Mouse (Mus musculus): ENCODE data around the gene Dagla.
A peak's percentile ranks its signal among the peaks of the same experiment; 100 is the strongest.

Dagla gene

DNA sequence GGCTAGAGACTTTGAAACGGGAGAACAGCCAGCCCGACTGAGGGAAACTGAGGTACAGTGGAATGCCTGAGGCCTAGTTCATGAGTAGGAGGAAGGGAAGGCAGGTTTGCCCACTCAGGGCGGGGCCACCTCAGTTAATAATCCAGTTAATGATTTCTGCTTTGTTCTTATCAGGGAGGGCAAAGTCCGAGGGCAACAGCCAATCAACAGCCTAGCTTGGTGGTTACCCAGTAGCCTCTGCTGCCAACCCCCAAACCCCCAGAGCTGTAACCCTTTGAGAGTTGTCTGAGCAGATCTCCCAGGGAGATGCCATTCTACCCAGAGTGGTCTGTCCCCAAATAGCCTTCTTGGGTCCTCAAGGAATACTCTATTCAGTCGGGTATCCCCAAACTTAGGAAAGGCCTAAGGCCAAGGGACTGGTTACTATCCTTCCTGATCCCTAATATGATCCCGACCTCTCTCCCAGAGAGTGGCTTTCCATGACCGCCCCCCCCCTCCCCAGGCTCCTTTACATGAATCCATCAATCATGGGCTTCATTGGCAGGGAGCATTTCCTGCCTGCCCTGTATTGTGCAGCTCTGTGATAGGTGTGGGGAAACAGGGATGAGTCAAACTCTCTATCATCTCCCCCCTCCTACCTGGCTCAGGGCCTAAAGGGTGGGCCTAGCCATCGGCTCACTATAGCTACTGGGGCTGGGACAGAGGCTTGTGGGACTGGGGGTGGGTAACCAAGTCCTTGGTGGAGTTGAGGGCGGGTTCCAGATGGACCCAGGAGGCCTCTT lies 68.7 kb downstream of the Dagla start:
- DNase-seq, result peak; percentile 32 to 53

- no peak for DNase-seq
These were observed 72.2 kb downstream of the Dagla start for GRCm38 (mm10) chr19:10232327-10233017.

GRCm38 (mm10) chr19:10231871-10232270 lies 72.8 kb downstream of the Dagla start:
- no peak for DNase-seq

DNA sequence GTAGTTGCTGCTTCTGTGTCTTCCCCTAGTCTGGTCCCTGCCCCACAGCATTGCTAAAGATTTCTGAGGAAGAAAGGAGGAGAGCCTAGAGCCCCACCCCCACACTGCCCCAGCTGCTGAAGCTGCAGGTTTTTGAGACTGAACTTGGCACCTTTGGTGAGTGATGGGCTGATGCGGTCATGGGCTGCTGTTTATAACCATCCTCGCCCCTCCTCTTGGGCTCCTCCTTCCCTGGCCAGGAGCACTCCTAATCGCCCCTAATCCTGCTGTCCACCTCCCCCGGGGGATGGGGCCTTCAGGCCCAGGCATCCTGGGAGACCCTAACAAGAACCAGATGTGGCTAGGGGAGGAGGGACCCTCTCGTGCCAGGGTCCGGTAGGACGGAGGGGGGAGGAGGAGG lies 73.7 kb downstream of the Dagla start:
- peak; percentile 48 to 60 for DNase-seq

GRCm38 (mm10) chr19:10225767-10226166 lies 78.9 kb downstream of the Dagla start:
- peak; percentile 35 to 63 for DNase-seq

DNA sequence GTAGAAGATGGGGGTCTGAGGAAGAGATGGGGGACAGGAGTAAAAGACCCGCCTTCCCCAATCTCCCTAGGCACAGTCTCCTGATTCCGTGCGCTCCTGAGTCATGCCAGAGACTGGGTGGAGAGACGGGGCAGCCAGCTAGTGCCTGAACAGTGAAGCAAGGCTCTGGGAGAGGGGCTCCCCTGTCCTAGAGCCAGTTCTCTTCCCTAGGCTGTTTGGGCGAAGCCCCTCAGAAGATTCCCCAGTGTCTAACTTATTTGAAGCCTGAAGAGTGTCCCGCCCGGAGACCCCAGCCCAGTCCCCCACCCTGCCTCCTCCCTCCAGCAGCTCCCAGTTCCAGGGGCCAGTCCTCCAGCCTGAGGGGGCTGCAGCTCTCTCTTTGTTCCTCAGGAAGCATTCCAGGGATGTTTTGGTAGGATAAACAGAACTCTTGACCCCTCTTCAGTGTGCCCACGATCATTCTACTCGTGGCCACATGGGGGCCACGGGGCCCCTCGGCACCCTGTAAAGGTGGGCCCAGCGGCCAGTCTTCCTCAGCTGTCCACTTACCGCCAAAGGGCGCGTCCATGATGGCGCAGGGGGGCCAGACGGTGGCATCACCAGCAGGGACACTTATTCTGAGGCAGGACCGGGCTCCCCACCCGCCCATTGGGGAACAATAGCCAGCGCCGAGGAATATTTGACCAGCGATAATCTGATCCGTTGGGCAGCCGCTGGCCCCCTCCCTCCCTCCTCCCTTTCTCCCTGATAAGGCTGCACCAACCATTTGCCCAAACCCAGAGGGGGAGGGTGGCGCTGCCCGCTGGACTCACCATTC lies 79.8 kb downstream of the Dagla start:
- DNase-seq, result peak in 1 of 2 experiments; percentile 31

GRCm38 (mm10) chr19:10223561-10223960 lies 81.1 kb downstream of the Dagla start:
- DNase-seq, result no peak

DNA sequence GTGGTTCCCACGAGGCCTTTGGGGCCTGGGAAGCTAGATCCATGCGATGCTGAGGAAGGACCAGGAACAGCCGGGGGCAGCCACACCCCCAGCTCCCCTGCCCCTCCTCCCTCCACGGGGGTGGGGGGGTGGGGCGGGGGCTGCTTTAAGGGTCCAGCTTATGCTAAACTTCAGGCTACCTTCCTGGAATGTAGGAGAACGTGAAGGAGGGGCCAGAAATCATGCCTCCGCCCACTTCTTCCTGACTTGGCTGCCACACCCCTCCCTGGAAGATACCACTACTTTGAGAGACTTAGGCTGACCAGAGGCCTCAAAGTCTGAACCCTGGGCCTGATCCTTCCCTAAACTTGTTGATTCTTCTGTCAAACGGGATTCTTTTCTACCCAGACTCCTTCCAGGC lies 82.0 kb downstream of the Dagla start:
- no peak for DNase-seq

DNA sequence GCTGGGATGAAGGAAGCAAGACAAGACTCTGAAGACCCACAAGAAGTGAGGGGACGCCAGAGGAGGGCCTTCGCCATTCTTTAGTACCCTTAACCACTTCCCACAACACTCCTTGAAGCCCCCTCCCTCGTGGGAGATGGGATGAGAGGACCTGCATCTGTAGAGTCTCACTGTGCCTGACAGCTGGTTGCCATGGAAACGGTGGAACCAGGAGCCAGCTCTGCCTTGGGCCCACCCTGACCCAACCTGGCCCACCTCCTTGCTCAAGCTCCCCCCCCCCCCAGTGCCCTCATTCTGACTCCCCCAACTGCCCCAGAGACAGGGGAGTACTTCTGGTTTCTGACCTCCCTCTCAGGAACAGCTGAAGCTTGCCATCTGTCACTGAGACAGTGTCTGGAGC lies 83.1 kb downstream of the Dagla start:
- no peak for DNase-seq

DNA sequence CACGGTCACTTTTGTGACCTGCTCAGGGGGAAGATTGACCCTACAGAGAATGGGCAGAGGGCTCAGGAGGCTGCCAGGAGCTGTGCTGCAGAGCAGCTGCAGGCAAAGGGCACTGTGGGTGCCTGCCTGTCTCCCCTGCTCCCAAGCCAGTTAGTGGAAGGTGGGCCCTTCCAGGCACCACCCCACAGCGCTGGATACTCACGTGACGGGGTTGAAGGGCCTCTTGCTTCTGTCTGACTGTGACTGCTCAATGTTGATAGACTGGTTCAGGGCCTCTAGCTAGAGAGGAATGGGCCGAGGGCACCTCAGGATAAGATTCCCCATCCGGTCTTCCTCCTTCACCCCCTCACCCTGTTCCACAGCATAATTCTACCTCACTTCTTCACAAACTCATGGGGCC lies 85.1 kb downstream of the Dagla start:
- DNase-seq, result no peak

DNA sequence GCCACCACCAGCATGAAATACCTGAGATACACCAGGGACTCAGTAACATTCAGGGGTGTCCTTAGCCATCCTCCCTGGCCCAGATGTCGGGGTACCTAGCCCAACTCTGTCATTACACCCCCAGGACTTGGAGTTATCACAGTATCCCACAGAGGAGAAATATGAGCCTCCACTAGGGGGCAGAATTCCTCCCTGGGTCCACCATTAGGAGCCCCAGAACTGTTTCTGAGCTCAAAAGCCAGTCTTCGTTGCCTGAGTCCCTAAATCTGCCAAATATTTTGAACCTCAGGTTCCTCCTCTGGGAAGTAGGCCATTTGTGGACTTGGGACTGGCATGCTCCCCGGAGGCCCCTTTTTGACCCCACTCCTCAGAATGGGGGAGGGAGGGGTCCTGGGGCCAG lies 85.6 kb downstream of the Dagla start:
- DNase-seq, result peak; percentile 54 to 66

GRCm38 (mm10) chr19:10216101-10216500 lies 88.6 kb downstream of the Dagla start:
- no peak for DNase-seq

GRCm38 (mm10) chr19:10213796-10214471 lies 90.7 kb downstream of the Dagla start:
- no peak for DNase-seq

DNA sequence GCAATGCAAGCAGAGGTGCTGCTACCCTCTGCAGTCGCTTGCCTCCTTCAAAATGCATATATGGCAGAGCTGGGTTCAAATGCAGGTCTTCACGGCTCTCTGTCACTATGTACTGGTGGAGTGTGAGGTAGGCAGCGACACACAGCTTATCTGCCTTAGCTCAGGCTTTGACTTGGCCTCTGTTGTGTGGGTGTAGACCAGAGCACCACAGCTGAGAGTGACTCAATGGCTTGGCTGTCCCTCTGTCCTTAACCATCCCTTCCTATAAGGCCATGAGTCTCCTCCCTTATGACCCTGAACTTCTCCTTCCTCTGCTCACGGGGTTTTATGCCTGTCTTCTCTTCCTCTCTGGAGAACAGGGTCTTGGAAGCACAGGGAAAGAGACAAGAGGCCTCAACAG lies 93.8 kb downstream of the Dagla start:
- no peak for DNase-seq

DNA sequence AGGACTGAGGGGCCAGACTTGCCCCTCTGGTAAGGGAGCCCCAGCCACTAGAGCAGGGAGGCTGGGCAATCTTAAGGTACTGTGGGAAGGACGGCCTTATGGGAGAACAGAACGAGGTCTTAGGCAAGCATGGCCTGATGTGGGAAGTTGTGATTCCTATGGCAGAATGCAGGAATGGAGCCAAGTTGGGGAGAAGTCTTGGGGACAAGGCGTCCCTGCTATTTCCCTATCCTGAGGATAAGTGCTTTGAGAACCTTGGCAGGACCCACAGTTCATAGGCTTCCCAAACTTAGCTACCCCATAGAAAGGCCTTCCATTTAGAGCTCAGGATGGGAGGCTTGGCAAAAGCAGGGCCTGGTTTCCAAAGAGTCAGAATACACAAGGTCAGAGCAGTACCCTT lies 95.8 kb downstream of the Dagla start:
- DNase-seq, result no peak

- DNase-seq, result no peak
These were observed 99.6 kb downstream of the Dagla start for GRCm38 (mm10) chr19:10205051-10205450.

- peak; percentile 34 to 64 for DNase-seq
These were observed 100.1 kb downstream of the Dagla start for GRCm38 (mm10) chr19:10204616-10205001.

DNA sequence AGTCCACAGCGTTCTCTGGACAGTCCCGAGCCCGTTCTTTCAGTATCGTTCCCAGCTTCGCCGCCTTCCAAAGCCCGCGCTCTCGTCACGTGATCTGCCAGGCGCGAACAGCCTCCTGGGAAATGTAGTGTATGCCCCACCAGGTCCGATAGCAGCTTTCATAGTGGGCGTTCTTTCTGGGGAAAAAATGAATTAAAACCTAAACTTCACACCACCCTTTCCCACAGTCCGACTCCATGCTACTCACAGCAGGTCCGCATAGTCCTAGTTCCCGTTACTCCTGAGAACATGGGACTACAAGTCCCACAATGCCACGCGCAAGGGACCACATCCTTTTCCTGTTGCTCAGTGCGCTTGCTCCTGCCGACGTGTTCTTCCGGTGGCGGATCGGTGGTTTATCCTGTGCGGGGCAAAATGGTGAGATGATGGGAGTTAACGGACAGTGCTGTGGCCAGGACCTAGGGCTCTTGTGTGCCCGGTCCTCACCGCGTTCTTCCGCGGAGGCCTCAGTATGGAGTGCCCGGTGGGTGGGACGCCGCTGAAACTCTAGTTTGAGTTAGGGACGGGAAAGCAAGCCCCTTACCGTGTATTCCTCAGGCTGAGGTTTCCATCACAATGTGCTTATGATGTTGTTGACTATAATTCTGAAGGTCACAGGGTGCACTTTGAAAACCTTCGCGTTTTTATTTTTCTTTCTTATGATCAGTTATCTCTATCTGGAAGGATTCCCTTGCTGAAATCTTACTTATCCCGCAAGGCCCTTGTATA lies 100.6 kb downstream of the Dagla start, which contains the start of the genes Tmem258 and Fen1:
Gene Tmem258, plus strand, starts transcription at position 167 of the 768 bp plus-strand sequence.
Gene Fen1, minus strand, starts transcription at position 322 of the 768 bp plus-strand sequence.
- peak; percentile 94 to 95 for DNase-seq

GRCm38 (mm10) chr19:10203146-10203847 lies 101.4 kb downstream of the Dagla start:
- no peak for DNase-seq

DNA sequence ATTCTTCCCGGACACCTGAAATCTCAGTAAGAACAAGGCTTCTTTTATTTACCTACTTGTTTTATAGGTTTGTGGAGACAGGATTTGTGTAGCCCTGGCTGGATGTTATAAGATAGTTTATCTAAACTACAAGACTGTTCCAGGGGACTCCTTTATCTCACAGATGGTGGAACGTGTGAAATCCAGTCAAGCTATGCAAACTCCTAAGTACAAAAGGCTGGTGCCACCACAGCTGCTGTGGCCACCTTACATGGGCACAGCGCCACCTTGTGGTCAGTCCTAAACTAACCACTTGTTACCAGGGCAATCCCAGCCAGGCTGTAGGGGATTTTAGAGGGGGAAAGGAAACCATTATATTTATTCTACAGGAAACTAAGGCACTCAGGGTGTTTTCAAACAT lies 106.0 kb downstream of the Dagla start:
- DNase-seq, result peak; percentile 90 to 92

- no peak for DNase-seq
These were observed 106.4 kb downstream of the Dagla start for GRCm38 (mm10) chr19:10198286-10198685.

Measured in kidney, postnatal 4 days (tissue).